Mouse (Mus musculus) kidney, embryonic 15.5 days (tissue): ENCODE measurements around the gene Hist1h2bq. TPM values are rescaled to one million over a fixed set of nuclear protein-coding genes. Genes with fewer than 3 reads are reported as not detected.
"Not testable (repeated sequence)": the region's sequence is repeated elsewhere in the genome, so short reads cannot be mapped to it uniquely, and the experiment has no call there.

Source experiments
- ATAC-seq: fragments of 200-750 bp; cut with Nextera tagmentation; replicated peaks from 2 replicates; pipeline ENCODE4 v1.8.0; 2017; ENCODE audit warnings: moderate TSS enrichment; ENCODE audit not compliant: low FRiP score
- H3K27ac ChIP-seq: fragments of 300-500 bp; sonication (generic); 2 replicates; pipeline ENCODE4 v1.5.1; 2015; ENCODE audit warnings: mild to moderate bottlenecking, inconsistent platforms
- H3K27me3 ChIP-seq: fragments of 300-500 bp; sonication (generic); 2 replicates; pipeline ENCODE4 v1.6.1; 2015; ENCODE audit warnings: inconsistent platforms
- H3K36me3 ChIP-seq: fragments of 300-500 bp; sonication (generic); 2 replicates; pipeline ENCODE4 v1.6.1; 2015; ENCODE audit warnings: inconsistent platforms
- H3K4me1 ChIP-seq: fragments of 300-500 bp; sonication (generic); 2 replicates; pipeline ENCODE4 v1.6.1; 2015; ENCODE audit warnings: inconsistent platforms
- H3K4me2 ChIP-seq: fragments of 300-500 bp; sonication (generic); 2 replicates; pipeline ENCODE4 v1.6.1; 2015; ENCODE audit warnings: moderate library complexity, mild to moderate bottlenecking, inconsistent platforms
- H3K4me3 ChIP-seq: fragments of 300-500 bp; sonication (generic); replicated peaks from 2 replicates; pipeline ENCODE4 v1.5.1; 2015; ENCODE audit warnings: mild to moderate bottlenecking, inconsistent platforms
- H3K9ac ChIP-seq: fragments of 300-500 bp; sonication (generic); 2 replicates; pipeline ENCODE4 v1.6.1; 2015; ENCODE audit warnings: mild to moderate bottlenecking, inconsistent platforms
- H3K9me3 ChIP-seq: fragments of 300-500 bp; sonication (generic); replicated peaks from 2 replicates; pipeline ENCODE4 v1.6.1; 2016; ENCODE audit warnings: inconsistent platforms
- WGBS: fragments of 180-500 bp; shearing (Covaris S2); methylation state at CpG from one replicate; pipeline ENCODE4 v1.1.7; 2015; ENCODE audit warnings: mixed read lengths; 5-methylcytosine and 5-hydroxymethylcytosine counted together
- polyA plus RNA-seq: library from polyadenylated mRNA; unstranded; fragments of >200 nt; fragmentation: Nextera tagmentation; extraction: Ambion mirVana; gene quantifications from 2 replicates; pipeline ENCODE4 v1.2.1, GENCODE M21; 2015

Hist1h2bq gene
- polyA plus RNA-seq, 1 experiment from 2014 or later: 28.7 TPM

- Histone ChIP-seq H3K9ac (peak within 1 kb of the TSS; percentile 48), H3K27ac (peak within 1 kb of the TSS; percentile 92), H3K4me3 (peak within 1 kb of the TSS; percentile 43), H3K4me1 (peaks cover 40% of the 10 kb centered on the region), H3K4me2 (peak within 1 kb of the TSS; percentile 57)
- ATAC-seq: peak; percentile 96
- H3K9me3 ChIP-seq, H3K36me3 ChIP-seq, H3K27me3 ChIP-seq: not testable (repeated sequence)
- WGBS: under 1% methylated on average over 40 of the region's 63 CpGs
Observed at GRCm38 (mm10) chr13:21786899-21787629, 22.9 kb downstream of the Hist1h2bq start, which contains the start of the genes Hist1h2an and Hist1h2bp. Gene Hist1h2an, minus strand, starts transcription at chr13:21787218. Gene Hist1h2bp, plus strand, starts transcription at chr13:21787461.

- Histone ChIP-seq H3K27ac (peak overlapping the region; percentile 92), H3K4me2 (peak overlapping the region; percentile 57), H3K9ac (peak overlapping the region; percentile 48; the same call in 1 of the 2 replicates), H3K4me3 (peak overlapping the region; percentile 43), H3K9me3 (no peaks in the 10 kb centered on the region), H3K27me3 (no peaks in the 10 kb centered on the region), H3K36me3 (no peaks in the 10 kb centered on the region), H3K4me1 (peaks cover 43% of the 10 kb centered on the region)
- 7% methylated on average over 8 of the region's 8 CpGs for WGBS
- no peak for ATAC-seq
Observed at GRCm38 (mm10) chr13:21786189-21786898, 23.7 kb downstream of the Hist1h2bq start.

- no peaks in the 10 kb centered on the region for H3K36me3 ChIP-seq
- H3K4me1 ChIP-seq: peaks cover 39% of the 10 kb centered on the region
- H3K9ac ChIP-seq: peak overlapping the region; percentile 41
- peak overlapping the region; percentile 96 for H3K27ac ChIP-seq
- no peaks in the 10 kb centered on the region for H3K27me3 ChIP-seq
- 25% methylated on average over 6 of the region's 6 CpGs for WGBS
- peak overlapping the region; percentile 73 for H3K4me2 ChIP-seq
- peak overlapping the region; percentile 49 for H3K4me3 ChIP-seq
- no peaks in the 10 kb centered on the region for H3K9me3 ChIP-seq
- ATAC-seq: no peak
Observed at GRCm38 (mm10) chr13:21784311-21784710, 25.7 kb downstream of the Hist1h2bq start.

GRCm38 (mm10) chr13:21783734-21784161 is 26.2 kb downstream of the Hist1h2bq start:
- H3K4me3 ChIP-seq: peak overlapping the region; percentile 49
- under 1% methylated on average over 9 of the region's 9 CpGs for WGBS
- H3K4me2 ChIP-seq: peak overlapping the region; percentile 73
- no peak for ATAC-seq
- peak overlapping the region; percentile 41 for H3K9ac ChIP-seq
- no peaks in the 10 kb centered on the region for H3K36me3 ChIP-seq
- H3K9me3 ChIP-seq: no peaks in the 10 kb centered on the region
- H3K27ac ChIP-seq: peak overlapping the region; percentile 96
- H3K27me3 ChIP-seq: no peaks in the 10 kb centered on the region
- H3K4me1 ChIP-seq: peaks cover 39% of the 10 kb centered on the region

GRCm38 (mm10) chr13:21783255-21783617 is 26.8 kb downstream of the Hist1h2bq start, which contains the start of gene Hist1h3i:
Gene Hist1h3i, minus strand, starts transcription at chr13:21783370.
- H3K36me3 ChIP-seq: no peaks in the 10 kb centered on the region
- H3K4me3 ChIP-seq: peak within 1 kb of the TSS; percentile 49
- peak within 1 kb of the TSS; percentile 63 for H3K9ac ChIP-seq
- peak within 1 kb of the TSS; percentile 96 for H3K27ac ChIP-seq
- peak within 1 kb of the TSS; percentile 73 for H3K4me2 ChIP-seq
- under 1% methylated on average over 15 of the region's 20 CpGs for WGBS
- ATAC-seq: peak; percentile 73
- H3K9me3 ChIP-seq: no peaks in the 10 kb centered on the region
- peaks cover 39% of the 10 kb centered on the region for H3K4me1 ChIP-seq
- H3K27me3 ChIP-seq: no peaks in the 10 kb centered on the region

GRCm38 (mm10) chr13:21782361-21783254 is 27.4 kb downstream of the Hist1h2bq start:
- not testable (repeated sequence) for H3K9me3 ChIP-seq, H3K27me3 ChIP-seq, ATAC-seq, H3K36me3 ChIP-seq
- under 1% methylated on average over 21 of the region's 35 CpGs for WGBS
- Histone ChIP-seq H3K4me3 (peak overlapping the region; percentile 49), H3K27ac (peak overlapping the region; percentile 96), H3K4me1 (peaks cover 38% of the 10 kb centered on the region), H3K4me2 (peak overlapping the region; percentile 73), H3K9ac (peak overlapping the region; percentile 63)

GRCm38 (mm10) chr13:21781639-21782038 is 28.4 kb downstream of the Hist1h2bq start:
- no peak for ATAC-seq
- peaks cover 38% of the 10 kb centered on the region for H3K4me1 ChIP-seq
- no peak overlapping the region for H3K9ac ChIP-seq
- no peak overlapping the region for H3K4me2 ChIP-seq
- no peaks in the 10 kb centered on the region for H3K36me3 ChIP-seq
- no peak overlapping the region for H3K4me3 ChIP-seq
- 96% methylated on average over 1 of the region's 1 CpGs for WGBS
- H3K9me3 ChIP-seq: no peaks in the 10 kb centered on the region
- no peaks in the 10 kb centered on the region for H3K27me3 ChIP-seq
- H3K27ac ChIP-seq: peak overlapping the region; percentile 45; the same call in 1 of the 2 replicates

- H3K36me3 ChIP-seq: no peaks in the 10 kb centered on the region
- peak overlapping the region; percentile 98 for H3K27ac ChIP-seq
- H3K4me2 ChIP-seq: peak overlapping the region; percentile 74
- WGBS: 43% methylated on average over 6 of the region's 6 CpGs
- no peak for ATAC-seq
- no peaks in the 10 kb centered on the region for H3K9me3 ChIP-seq
- no peaks in the 10 kb centered on the region for H3K27me3 ChIP-seq
- peaks cover 36% of the 10 kb centered on the region for H3K4me1 ChIP-seq
- no peak overlapping the region for H3K9ac ChIP-seq
- H3K4me3 ChIP-seq: peak overlapping the region; percentile 52
Observed at GRCm38 (mm10) chr13:21781021-21781555, 28.9 kb downstream of the Hist1h2bq start.

GRCm38 (mm10) chr13:21779767-21780731 is 29.9 kb downstream of the Hist1h2bq start, which contains the start of gene Hist1h1b:
Gene Hist1h1b, minus strand, starts transcription at chr13:21780625.
- H3K27ac ChIP-seq: peak within 1 kb of the TSS; percentile 98
- under 1% methylated on average over 44 of the region's 44 CpGs for WGBS

More at GRCm38 (mm10) chr13:21779767-21780731, 29.9 kb downstream of the Hist1h2bq start, which contains the start of gene Hist1h1b:
- Histone ChIP-seq H3K4me1 (peaks cover 29% of the 10 kb centered on the region), H3K9ac (peak within 1 kb of the TSS; percentile 85), H3K4me2 (peak within 1 kb of the TSS; percentile 74), H3K27me3 (no peaks in the 10 kb centered on the region), H3K36me3 (no peaks in the 10 kb centered on the region), H3K4me3 (peak within 1 kb of the TSS; percentile 52), H3K9me3 (no peaks in the 10 kb centered on the region)
- ATAC-seq: peak; percentile 62
